Mouse (Mus musculus): ENCODE results near the gene Rbak. TPM values are rescaled to one million over a fixed set of nuclear protein-coding genes. Genes with fewer than 3 reads are reported as not detected.
"Not testable (repeated sequence)": the region's sequence is repeated elsewhere in the genome, so short reads cannot be mapped to it uniquely, and the experiment has no call there.

The Rbak gene
- 10 to 100 TPM in 1 of 2 experiments, 1 to 10 TPM in 1; 6.1 to 11.1 TPM for polyA plus RNA-seq (2017; shearing (Covaris generic))

GRCm38 (mm10) chr5:143180255-143181076, at the start of gene Rbak, which contains the start of gene Spdye4b:
TSS of gene Rbak (minus strand) at chr5:143180775.
TSS of gene Spdye4b (plus strand) at chr5:143181017.
- peak; percentile 95 for ATAC-seq

GRCm38 (mm10) chr5:143226790-143227189, 46.2 kb upstream of the Rbak start, which contains the start of gene Spdye4a:
TSS of gene Spdye4a (minus strand) at chr5:143226890.
- ATAC-seq = no peak

- ATAC-seq = no peak
These were observed 41.7 kb upstream of the Rbak start for GRCm38 (mm10) chr5:143222287-143222686.

- ATAC-seq = no peak
These were observed 40.4 kb upstream of the Rbak start for GRCm38 (mm10) chr5:143220996-143221395.

- no peak for ATAC-seq
These were observed 33.3 kb upstream of the Rbak start for GRCm38 (mm10) chr5:143213832-143214231.

GRCm38 (mm10) chr5:143205015-143205414, 24.4 kb upstream of the Rbak start:
- ATAC-seq = no peak

- no peak for ATAC-seq
These were observed 15.9 kb upstream of the Rbak start for GRCm38 (mm10) chr5:143196506-143196905.

GRCm38 (mm10) chr5:143195166-143195565, 14.6 kb upstream of the Rbak start:
- ATAC-seq = no peak

- ATAC-seq = not testable (repeated sequence)
These were observed 14.2 kb upstream of the Rbak start for GRCm38 (mm10) chr5:143194747-143195146.

GRCm38 (mm10) chr5:143192806-143193205, 12.2 kb upstream of the Rbak start:
- no peak for ATAC-seq

GRCm38 (mm10) chr5:143188014-143188413, 7.4 kb upstream of the Rbak start:
- ATAC-seq = not testable (repeated sequence)

GRCm38 (mm10) chr5:143179179-143179578, 1.4 kb downstream of the Rbak start:
- no peak for ATAC-seq

- no peak for ATAC-seq
These were observed 2.9 kb downstream of the Rbak start for GRCm38 (mm10) chr5:143177541-143178200.

GRCm38 (mm10) chr5:143175970-143176369, 4.6 kb downstream of the Rbak start:
- ATAC-seq = no peak

- no peak for ATAC-seq
These were observed 15.0 kb downstream of the Rbak start for GRCm38 (mm10) chr5:143165508-143166070.

GRCm38 (mm10) chr5:143155534-143155933, 25.0 kb downstream of the Rbak start:
- ATAC-seq = no peak

- ATAC-seq = no peak
These were observed 26.8 kb downstream of the Rbak start for GRCm38 (mm10) chr5:143153756-143154155.

GRCm38 (mm10) chr5:143150044-143150443, 30.5 kb downstream of the Rbak start:
- ATAC-seq = no peak

- no peak for ATAC-seq
These were observed 31.0 kb downstream of the Rbak start for GRCm38 (mm10) chr5:143149536-143149935.

- no peak for ATAC-seq
These were observed 31.9 kb downstream of the Rbak start for GRCm38 (mm10) chr5:143148661-143149060.

- ATAC-seq = no peak
These were observed 33.1 kb downstream of the Rbak start, which contains the start of gene Olfr718-ps1 for GRCm38 (mm10) chr5:143147481-143147880. TSS of gene Olfr718-ps1 (minus strand) at chr5:143147581.

- ATAC-seq = no peak
These were observed 43.0 kb downstream of the Rbak start for GRCm38 (mm10) chr5:143137580-143137979.

GRCm38 (mm10) chr5:143135042-143135441, 45.5 kb downstream of the Rbak start:
- ATAC-seq = no peak
